Mouse (Mus musculus) lung, adult 2 months (tissue): ENCODE data around the gene Olfr721-ps1. TPM values are rescaled to one million over a fixed set of nuclear protein-coding genes. Genes with fewer than 3 reads are reported as not detected.

ENCODE experiments used
- DNase-seq: peaks from one replicate; pipeline ENCODE4 v3.0.0; 2022
- H3K4me1 ChIP-seq: fragments of 200-500 bp; 2 replicates; pipeline ENCODE4 v1.6.1; 2011; ENCODE audit warnings: low read length; ENCODE audit not compliant: control insufficient read depth, insufficient read depth
- H3K4me3 ChIP-seq: fragments of 200-500 bp; replicated peaks from 2 replicates; pipeline ENCODE3; 2011; ENCODE audit warnings: low read depth, mild to moderate bottlenecking, control low read depth, low read length; ENCODE audit errors: extremely low read depth
- CTCF ChIP-seq: fragments of 200-500 bp; IDR thresholded peaks from 2 replicates; pipeline ENCODE4 v1.5.1; 2011; ENCODE audit warnings: mild to moderate bottlenecking, low read length, control low read depth; ENCODE audit not compliant: insufficient read depth
- POLR2A ChIP-seq: fragments of 200-500 bp; IDR thresholded peaks from 2 replicates; pipeline ENCODE4 v1.6.1; 2011; ENCODE audit warnings: low read depth, mild to moderate bottlenecking, control low read depth, low read length, borderline replicate concordance; ENCODE audit errors: extremely low read depth
- WGBS: fragments of 180-500 bp; shearing (Covaris S2); methylation state at CpG from one replicate; pipeline ENCODE4 v1.1.7; 2018; 5-methylcytosine and 5-hydroxymethylcytosine counted together
- polyA plus RNA-seq: library from polyadenylated mRNA; depleted of rRNA; stranded (reverse); fragments of >200 nt; gene quantifications from 2 replicates; pipeline ENCODE4 v1.2.3, GENCODE M21; 2012; rRNA removed

Olfr721-ps1 gene
- polyA plus RNA-seq = not detected in 2 replicates

DNA sequence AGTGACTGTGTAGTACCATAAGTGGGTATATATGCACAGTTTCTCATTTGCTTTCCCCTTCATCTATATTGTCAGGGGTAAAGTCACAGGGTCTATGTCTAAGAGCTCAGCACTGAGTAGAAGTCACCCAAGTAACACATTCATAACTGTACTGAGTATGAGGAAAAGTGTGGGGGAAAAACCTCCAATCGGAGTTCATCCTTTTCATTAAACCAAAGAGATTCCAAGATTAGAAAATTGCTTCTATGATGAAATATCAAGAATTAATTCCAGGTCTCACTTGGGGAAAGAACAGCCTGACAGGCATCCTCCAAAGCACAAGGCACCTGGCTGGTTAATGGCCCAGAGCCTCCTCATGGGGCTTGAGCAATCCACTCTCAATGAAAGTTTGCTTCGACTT lies at the start of gene Olfr721-ps1:
Gene Olfr721-ps1, plus strand, starts transcription at position 301 of the 400 bp plus-strand sequence.
- no peak for TF ChIP-seq POLR2A
- TF ChIP-seq CTCF = no peak
- no peak within 1 kb of the TSS for H3K4me3 ChIP-seq
- WGBS = 80% methylated on average over 2 of the region's 2 CpGs
- H3K4me1 ChIP-seq = no peaks in the 10 kb centered on the region
- DNase-seq = no peak

DNA sequence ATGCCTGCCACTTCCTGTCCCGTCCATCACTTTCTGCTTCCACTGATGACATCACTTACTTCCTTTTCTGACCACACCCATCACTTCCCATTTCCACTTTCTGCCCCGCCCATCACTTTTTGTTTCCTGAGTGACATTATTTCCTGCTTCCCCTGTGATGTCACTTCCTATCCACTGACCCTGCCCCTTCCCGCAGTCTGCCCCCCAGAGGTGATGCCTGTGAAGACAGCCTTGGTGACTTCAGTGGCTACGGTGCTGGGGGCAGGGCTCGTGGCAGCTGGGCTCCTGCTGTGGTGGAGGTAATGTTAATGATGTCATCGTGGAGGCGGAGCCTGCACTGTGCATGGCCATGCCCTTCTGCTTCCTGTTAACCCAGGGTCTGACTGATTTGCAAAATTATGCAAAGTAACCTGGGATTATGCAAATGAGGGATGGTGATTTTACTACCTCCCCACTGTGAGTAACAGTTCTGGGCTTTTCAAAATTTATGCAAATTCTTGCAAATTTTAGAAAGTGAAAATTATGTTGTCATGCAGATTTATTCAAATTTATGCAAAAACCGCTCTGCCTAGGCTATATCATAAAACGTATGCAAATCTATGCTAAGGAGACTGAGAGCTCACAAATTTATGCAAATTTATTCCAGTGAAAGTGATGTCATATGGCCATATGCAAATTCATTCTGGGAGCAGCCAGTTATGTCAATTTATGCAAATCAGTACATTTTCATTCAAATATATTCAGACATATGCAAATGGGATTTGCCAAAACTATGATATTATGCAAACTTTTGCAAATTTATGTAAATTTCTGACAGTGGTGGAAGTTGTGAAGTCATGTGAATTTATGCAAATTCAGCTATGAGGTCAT lies 49.1 kb upstream of the Olfr721-ps1 start:
- DNase-seq = no peak
- H3K4me3 ChIP-seq = no peak overlapping the region
- WGBS = 93% methylated on average over 9 of the region's 9 CpGs
- no peaks in the 10 kb centered on the region for H3K4me1 ChIP-seq
- no peak for TF ChIP-seq CTCF
- no peak for TF ChIP-seq POLR2A

DNA sequence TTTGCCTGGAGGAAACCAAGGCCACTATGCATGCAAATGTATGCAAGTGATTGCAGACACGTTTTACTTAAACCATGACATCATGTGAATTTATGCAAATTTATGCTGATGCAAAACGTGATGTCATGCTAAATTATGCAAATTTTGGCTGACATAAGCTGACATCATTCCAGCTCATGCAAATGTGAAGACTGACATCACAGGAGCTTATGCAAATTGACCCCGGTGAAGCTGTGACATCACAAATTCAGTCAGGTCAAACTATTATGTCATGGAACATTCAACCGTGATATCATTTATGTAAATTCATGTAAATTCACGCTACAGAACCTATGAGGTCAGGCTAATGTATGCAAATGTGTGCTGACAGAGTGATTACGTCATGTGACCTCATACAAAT lies 48.5 kb upstream of the Olfr721-ps1 start:
- WGBS = 85% methylated on average over 6 of the region's 6 CpGs
- Histone ChIP-seq H3K4me3 (no peak overlapping the region), H3K4me1 (no peaks in the 10 kb centered on the region)
- TF ChIP-seq CTCF = no peak
- no peak for TF ChIP-seq POLR2A
- DNase-seq = no peak

- no peak overlapping the region for H3K4me3 ChIP-seq
- TF ChIP-seq POLR2A (no peak), CTCF (no peak)
- no peak for DNase-seq
- 94% methylated on average over 7 of the region's 7 CpGs for WGBS
- no peaks in the 10 kb centered on the region for H3K4me1 ChIP-seq
These were observed 47.9 kb upstream of the Olfr721-ps1 start for GRCm38 (mm10) chr14:14353081-14353732.

DNA sequence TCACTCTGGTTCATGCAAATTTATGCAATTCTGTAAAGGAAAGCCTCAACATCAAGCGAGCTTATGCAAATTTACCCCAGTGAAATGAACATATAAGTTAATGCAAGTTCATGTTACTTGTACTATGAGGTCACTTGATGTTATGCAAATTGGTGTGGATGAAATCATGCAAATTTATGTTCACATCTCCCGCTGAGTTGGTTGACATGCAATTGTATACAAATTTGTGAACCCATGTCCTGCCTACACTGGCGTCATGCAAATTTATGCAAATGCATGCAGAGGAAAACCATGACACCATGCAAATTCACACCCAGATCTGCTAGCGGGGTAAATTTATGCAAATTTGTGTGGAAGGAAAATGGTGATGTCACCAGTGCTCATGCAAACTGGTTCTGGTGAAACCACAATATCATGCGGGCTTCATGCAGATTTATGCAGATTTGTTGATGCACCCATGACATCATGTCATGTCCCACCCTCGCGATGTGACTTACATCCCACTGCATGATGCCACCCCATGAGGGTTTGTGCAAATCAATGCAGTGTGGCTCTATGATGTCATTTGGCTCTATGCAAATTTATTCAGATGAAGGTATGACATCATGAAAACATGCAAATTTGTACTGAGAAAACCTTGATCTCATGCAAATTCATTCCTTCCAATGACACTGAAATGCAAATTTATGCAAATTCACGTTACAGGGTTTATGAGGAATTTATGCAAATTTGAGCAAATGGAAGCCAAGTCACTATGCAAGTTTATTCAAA lies 47.2 kb upstream of the Olfr721-ps1 start:
- H3K4me1 ChIP-seq = no peaks in the 10 kb centered on the region
- no peak for DNase-seq
- H3K4me3 ChIP-seq = no peak overlapping the region
- WGBS = 94% methylated on average over 8 of the region's 8 CpGs
- TF ChIP-seq CTCF = no peak
- TF ChIP-seq POLR2A = no peak

DNA sequence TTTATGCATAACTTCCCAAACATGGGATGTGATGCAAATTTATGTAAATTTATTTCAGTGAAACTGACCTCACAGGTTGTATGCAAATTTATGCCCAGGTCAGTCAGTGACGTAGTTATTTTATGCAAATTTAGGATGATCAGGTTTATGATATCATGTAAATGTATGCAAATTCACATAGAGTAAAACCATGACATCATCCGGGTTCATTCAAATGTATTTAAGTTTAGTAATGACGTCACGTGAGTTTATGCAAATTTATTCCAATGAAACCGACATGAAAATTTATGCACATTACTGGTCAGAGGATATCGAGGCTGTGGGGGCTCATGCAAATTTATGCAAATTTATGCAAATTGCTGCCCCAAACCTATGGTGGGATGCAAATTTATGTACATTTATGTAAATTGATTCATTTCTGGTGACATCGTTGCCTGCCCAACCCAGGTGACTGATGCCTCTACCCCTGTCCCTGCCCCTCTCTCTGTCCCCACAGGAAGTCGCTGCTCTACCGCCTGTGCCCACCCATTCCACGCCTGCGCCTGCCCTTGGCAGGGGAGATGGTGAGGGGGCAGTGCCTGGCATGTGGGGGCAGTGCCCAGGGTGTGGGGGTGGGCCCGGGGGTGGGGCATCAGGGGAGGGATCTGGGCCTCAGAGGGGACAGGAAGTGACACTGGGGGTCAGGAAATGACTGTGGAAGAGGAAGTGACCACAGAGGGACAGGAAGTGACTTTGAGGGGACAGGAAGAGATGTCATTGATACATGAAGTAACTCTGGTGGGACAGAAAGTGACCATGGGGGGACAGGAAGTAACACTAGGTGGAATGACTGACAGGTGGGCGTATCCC lies 46.4 kb upstream of the Olfr721-ps1 start:
- H3K4me1 ChIP-seq = no peaks in the 10 kb centered on the region
- WGBS = 97% methylated on average over 13 of the region's 13 CpGs
- no peak for DNase-seq
- no peak for TF ChIP-seq CTCF
- TF ChIP-seq POLR2A = no peak
- no peak overlapping the region for H3K4me3 ChIP-seq

DNA sequence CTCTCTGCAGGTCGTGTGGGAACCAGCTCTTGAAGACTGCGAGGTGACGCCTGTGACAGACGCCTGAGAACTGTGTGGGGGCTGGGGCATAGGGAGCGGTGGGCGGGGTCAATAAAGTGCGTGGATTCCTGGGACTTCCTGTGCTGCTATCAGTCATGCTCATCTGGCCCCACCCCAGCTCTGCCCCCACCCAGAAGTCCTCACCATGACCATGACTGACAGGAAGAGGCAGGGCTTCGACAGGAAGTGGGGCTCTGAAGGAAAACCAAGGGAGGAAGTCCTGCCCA lies 45.8 kb upstream of the Olfr721-ps1 start:
- TF ChIP-seq POLR2A = no peak
- no peak for TF ChIP-seq CTCF
- Histone ChIP-seq H3K4me3 (no peak overlapping the region), H3K4me1 (no peaks in the 10 kb centered on the region)
- WGBS = 89% methylated on average over 8 of the region's 8 CpGs
- DNase-seq = no peak

- H3K4me3 ChIP-seq = no peak overlapping the region
- WGBS = 79% methylated on average over 1 of the region's 1 CpGs
- no peak for DNase-seq
- TF ChIP-seq POLR2A (no peak), CTCF (no peak)
- no peaks in the 10 kb centered on the region for H3K4me1 ChIP-seq
These were observed 5.6 kb upstream of the Olfr721-ps1 start for GRCm38 (mm10) chr14:14395535-14395934.
